In genomic region chr7:109238724-109239123, GRCm38 (mm10) we compare ENCODE assay signal across 9 mouse cellular contexts.
"Had no signal": no experiment of that assay in that cellular context is flagged by ENCODE, and none has a peak within 500 bp of the region (broad histone marks: within the 10 kb centered on the region; RNA-seq: fewer than 3 reads in every experiment).

No protein-coding gene starts in this region.

- H3K4me3 ChIP-seq: limb, embryonic 13.5 days had no signal

- H3K27ac ChIP-seq: limb, embryonic 13.5 days; liver, embryonic 14.5 days had no signal

- DNase-seq: kidney, adult 18-20 months; kidney, postnatal 14 days; left cerebral cortex, postnatal 4 days; lung, adult 18-20 months; right cerebral cortex, adult 18-20 months; right cerebral cortex, postnatal 25 days; thymus, postnatal 36 days had no signal

- H3K36me3 ChIP-seq: limb, embryonic 13.5 days had no signal

- H3K4me2 ChIP-seq: limb, embryonic 13.5 days had no signal

- H3K9ac ChIP-seq: limb, embryonic 13.5 days; liver, embryonic 14.5 days had no signal

- H3K9me3 ChIP-seq: limb, embryonic 13.5 days had no signal
